22 mouse cellular contexts compared by ENCODE assay signal in genomic region chr11:18031049-18031448, GRCm38 (mm10).
"Had no signal": no experiment of that assay in that cellular context is flagged by ENCODE, and none has a peak within 500 bp of the region (broad histone marks: within the 10 kb centered on the region; RNA-seq: fewer than 3 reads in every experiment).

No protein-coding gene starts in this region.

- H3K27ac ChIP-seq: liver, embryonic 13.5 days; liver, embryonic 15.5 days; lung, embryonic 15.5 days; midbrain, embryonic 10.5 days; neural tube, embryonic 13.5 days; neural tube, embryonic 15.5 days had no signal

- H3K9ac ChIP-seq: liver, embryonic 13.5 days; liver, embryonic 15.5 days; liver, postnatal 0 days; lung, embryonic 15.5 days; neural tube, embryonic 13.5 days; neural tube, embryonic 15.5 days had no signal

- H3K4me1 ChIP-seq: liver, embryonic 13.5 days; liver, embryonic 15.5 days; lung, embryonic 15.5 days; midbrain, embryonic 10.5 days; neural tube, embryonic 13.5 days; neural tube, embryonic 15.5 days had no signal

- H3K4me2 ChIP-seq: liver, embryonic 13.5 days; liver, embryonic 15.5 days; lung, embryonic 15.5 days; neural tube, embryonic 13.5 days; neural tube, embryonic 15.5 days had no signal

- H3K36me3 ChIP-seq: liver, embryonic 13.5 days; liver, embryonic 15.5 days; lung, embryonic 15.5 days; midbrain, embryonic 10.5 days; neural tube, embryonic 13.5 days; neural tube, embryonic 15.5 days had no signal

- DNase-seq: liver, embryonic 13.5 days; liver, postnatal 0 days; lung, adult 2 months; lung, postnatal 14 days; lung, postnatal 4 days; midbrain, embryonic 14.5 days; retina, postnatal 1 day; right cerebral cortex, adult 18-20 months; right cerebral cortex, postnatal 25 days; right cerebral cortex, postnatal 4 days; spleen, adult 18-20 months; thymus, adult 18-20 months; thymus, postnatal 14 days; thymus, postnatal 36 days had no signal

- H3K4me3 ChIP-seq: liver, embryonic 13.5 days; liver, embryonic 15.5 days; lung, embryonic 15.5 days; midbrain, embryonic 10.5 days; myocyte; neural tube, embryonic 13.5 days; neural tube, embryonic 15.5 days had no signal

- H3K9me3 ChIP-seq: liver, embryonic 13.5 days; liver, embryonic 15.5 days; lung, embryonic 15.5 days; midbrain, embryonic 10.5 days; neural tube, embryonic 13.5 days; neural tube, embryonic 15.5 days had no signal

- H3K27me3 ChIP-seq: liver, embryonic 13.5 days; liver, embryonic 15.5 days; lung, embryonic 15.5 days; neural tube, embryonic 13.5 days; neural tube, embryonic 15.5 days had no signal

- ATAC-seq: liver, postnatal 0 days; lung, postnatal 0 days; midbrain, embryonic 16.5 days had no signal
